8 mouse cellular contexts compared by ENCODE assay signal in the genomic region with DNA sequence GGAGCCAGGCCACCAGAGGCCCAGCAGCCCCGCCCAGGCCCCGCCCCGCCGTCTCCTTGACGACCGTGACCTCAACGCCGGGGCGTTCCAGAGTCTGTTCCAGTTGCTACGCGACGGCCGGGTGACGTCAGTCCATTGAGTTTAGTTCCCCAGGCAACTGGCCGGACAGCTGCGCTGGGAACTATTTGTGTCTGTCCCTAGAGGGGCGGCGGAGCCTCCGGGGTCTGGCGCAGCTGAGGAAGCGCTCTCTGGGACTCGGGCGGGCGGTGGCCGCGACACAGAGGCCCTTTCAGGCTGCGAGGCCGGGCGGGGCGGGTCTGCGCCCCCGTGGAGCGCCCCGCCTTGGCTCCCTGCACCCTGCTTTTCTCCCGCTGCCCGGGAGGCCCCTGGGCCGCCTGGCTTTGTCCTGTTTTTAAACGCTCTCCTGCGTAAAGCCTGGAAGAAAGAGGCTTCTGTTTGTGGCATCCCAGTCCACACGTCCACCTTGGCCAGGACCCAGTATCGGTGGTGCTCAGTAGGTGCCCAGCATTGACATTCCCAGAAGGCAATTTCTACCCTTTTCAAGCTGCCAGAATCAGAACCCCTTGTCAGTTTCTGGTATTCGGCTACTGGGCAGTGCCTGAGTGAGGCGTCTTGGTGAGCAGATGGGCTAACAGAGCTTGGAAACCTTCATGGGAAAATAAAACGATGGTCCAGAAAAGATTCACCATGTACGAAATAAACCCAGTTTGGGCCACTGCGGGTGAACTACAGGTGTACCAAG. TPM values are rescaled to one million over a fixed set of nuclear protein-coding genes. Genes with fewer than 3 reads are reported as not detected.
DNase-seq lines count a peak whose midpoint lies in the region; ATAC-seq and TF ChIP-seq lines count a peak whose summit lies in the region.

No protein-coding gene starts in this region.

- peak; percentile 93 for ATAC-seq in hindbrain, postnatal 0 days
- ATAC-seq in megakaryocyte, adult 5-6 weeks (ENCODE audit: poor library complexity, severe bottlenecking): peak; percentile 96

- 1% methylated on average over 44 of the region's 46 CpGs for WGBS in hindbrain, postnatal 0 days

- no peaks in the 10 kb centered on the region for H3K36me3 ChIP-seq in hindbrain, postnatal 0 days (ENCODE audit: insufficient read depth, low read length)

- H3K27ac ChIP-seq in hindbrain, postnatal 0 days: peak overlapping the region; percentile 95
- peak overlapping the region; percentile 99 for H3K27ac ChIP-seq in left cerebral cortex, adult 2 months

- no peaks in the 10 kb centered on the region for H3K9me3 ChIP-seq in hindbrain, postnatal 0 days (ENCODE audit: low read length)

- peaks cover 16% of the 10 kb centered on the region for H3K4me1 ChIP-seq in hindbrain, postnatal 0 days (ENCODE audit: insufficient read depth, low read length)

- no peaks in the 10 kb centered on the region for H3K27me3 ChIP-seq in hindbrain, postnatal 0 days (ENCODE audit: insufficient read depth, low read length)

- H3K9ac ChIP-seq in hindbrain, postnatal 0 days (replicated peaks; ENCODE audit: low read length): peak overlapping the region; percentile 52

- intact Hi-C loops in left cerebral cortex, adult 2 months (cut with DNase I): loop anchor here (10.0 kb wide), 1 partner anchor 780 kb away; a partner anchor contains a TSS

- peak overlapping the region; percentile 31 for H3K4me3 ChIP-seq in hindbrain, postnatal 0 days (ENCODE audit: low read length)
- peak overlapping the region; percentile 47 for H3K4me3 ChIP-seq in left cerebral cortex, adult 2 months

- peak overlapping the region; percentile 61 for H3K4me2 ChIP-seq in hindbrain, postnatal 0 days (ENCODE audit: low read depth, low read length)

- TF ChIP-seq CTCF in hindbrain, postnatal 0 days (IDR thresholded peaks at IDR 0.05; ENCODE audit: low read depth): no peak
- no peak for TF ChIP-seq CTCF in left cerebral cortex, adult 2 months (IDR thresholded peaks at IDR 0.05)

- peak; percentile 93 for DNase-seq in T-cell, adult 2 months (ENCODE audit: low spot score)
- peak; percentile 94 to 95 for DNase-seq in cerebellum, postnatal 36 days
- DNase-seq in gastrocnemius, adult 18-20 months (ENCODE audit: low spot score): peak; percentile 99
- DNase-seq in hindbrain, postnatal 0 days (ENCODE audit: low spot score): peak; percentile 99
- DNase-seq in left cerebral cortex, adult 2 months (ENCODE audit: extremely low spot score in 1 of 2, low spot score in 2 of 2): peak; percentile 98
- peak; percentile 99 to 100 for DNase-seq in right cerebral cortex, adult 2 months (ENCODE audit: low spot score in 2 of 2)
- peak; percentile 99 for DNase-seq in urinary bladder, postnatal 14 days (ENCODE audit: low spot score)

RNA-seq across cellular contexts. Expression of a gene that starts 8.5 kb away (rescaled TPM):
- total RNA-seq in gastrocnemius, adult 18-20 months (2021): not detected
- total RNA-seq in hindbrain, postnatal 0 days (2014; rRNA removed): not detected in 2 replicates
- polyA plus RNA-seq in hindbrain, postnatal 0 days (2015; fragmentation: Nextera tagmentation; extraction: Ambion mirVana): not detected in 2 replicates
- total RNA-seq in left cerebral cortex, adult 2 months (2021): not detected
- total RNA-seq in megakaryocyte, adult 5-6 weeks (2015): not detected in 2 replicates
- not detected in 2 replicates for total RNA-seq in megakaryocyte, adult 5-6 weeks (2017)

RNA-seq across cellular contexts. Expression of a gene that starts 8.6 kb away (rescaled TPM):
- total RNA-seq in gastrocnemius, adult 18-20 months (2021): not detected
- 0.16 TPM in 1 of 2 replicates, not detected in the other for total RNA-seq in hindbrain, postnatal 0 days (2014; rRNA removed)
- polyA plus RNA-seq in hindbrain, postnatal 0 days (2015; fragmentation: Nextera tagmentation; extraction: Ambion mirVana): 0.16 and 0.24 TPM in 2 replicates
- total RNA-seq in left cerebral cortex, adult 2 months (2021): not detected
- total RNA-seq in megakaryocyte, adult 5-6 weeks (2015): not detected in 2 replicates
- total RNA-seq in megakaryocyte, adult 5-6 weeks (2017): not detected in 2 replicates

Comparison
In these comparisons a context has a peak if more than half of its experiments do, and no peak if none do; other contexts are left out.
1. Peak in every context shown above with its lines: DNase-seq, ATAC-seq, H3K4me3 ChIP-seq and H3K27ac ChIP-seq.